Mouse (Mus musculus) layer of hippocampus, adult 8-10 months (tissue): ENCODE measurements at regions not wholly inside any gene's neighbourhood (a gene's known extent, or its start where the extent isn't known, plus 50 kb on each side); places are given as distances from the start of the nearest gene placed in this dataset.

Source experiments
- DNase-seq, 2 experiments: peaks; one replicate each; pipeline ENCODE4 v3.0.0; 2022; ENCODE audit warnings: low spot score in 2 of 2

GRCm38 (mm10) chr3:56810548-56811071 is 491.2 kb downstream of the Tm4sf1 start:
- DNase-seq: peak; percentile 23 to 39

DNA sequence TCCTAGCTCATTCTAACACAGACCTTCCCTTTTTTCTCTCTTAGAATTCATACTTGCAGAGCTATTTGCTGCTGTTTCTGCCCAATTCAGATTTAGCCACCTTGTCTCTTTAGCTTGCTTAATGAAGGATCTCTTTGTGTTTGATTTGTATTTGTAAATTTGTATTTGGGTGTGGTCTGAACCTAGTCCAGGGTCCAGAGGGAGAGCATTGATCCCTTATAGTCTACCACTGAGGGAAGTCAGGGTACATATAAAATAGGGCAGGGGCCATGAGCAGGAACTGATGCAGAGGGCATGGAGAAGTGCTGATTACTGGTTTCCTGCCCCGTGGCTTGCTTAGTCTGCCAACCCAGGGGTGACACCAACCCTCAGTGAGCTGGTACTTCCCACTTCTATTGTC is 508.7 kb downstream of the Tm4sf1 start:
- no peak for DNase-seq

DNA sequence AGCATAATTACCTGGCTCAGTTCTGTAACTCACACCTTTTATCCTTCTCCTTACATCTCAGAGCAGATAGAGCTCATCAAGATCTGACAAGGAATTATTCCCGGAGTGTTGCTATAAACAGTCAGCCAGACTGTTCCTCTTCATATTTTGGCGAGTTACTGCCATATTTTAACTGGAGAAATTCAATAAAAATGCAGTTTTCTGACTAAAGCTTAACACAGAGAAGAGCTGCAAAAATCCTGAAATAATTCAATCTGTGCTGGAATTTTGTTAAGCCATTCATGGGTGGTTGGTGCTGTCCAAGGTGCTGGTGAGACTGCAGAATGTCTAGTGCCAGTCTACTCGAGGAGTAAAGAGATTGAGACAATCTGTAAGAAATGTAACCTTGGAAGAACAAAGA is 512.6 kb downstream of the Tm4sf1 start:
- no peak for DNase-seq

DNA sequence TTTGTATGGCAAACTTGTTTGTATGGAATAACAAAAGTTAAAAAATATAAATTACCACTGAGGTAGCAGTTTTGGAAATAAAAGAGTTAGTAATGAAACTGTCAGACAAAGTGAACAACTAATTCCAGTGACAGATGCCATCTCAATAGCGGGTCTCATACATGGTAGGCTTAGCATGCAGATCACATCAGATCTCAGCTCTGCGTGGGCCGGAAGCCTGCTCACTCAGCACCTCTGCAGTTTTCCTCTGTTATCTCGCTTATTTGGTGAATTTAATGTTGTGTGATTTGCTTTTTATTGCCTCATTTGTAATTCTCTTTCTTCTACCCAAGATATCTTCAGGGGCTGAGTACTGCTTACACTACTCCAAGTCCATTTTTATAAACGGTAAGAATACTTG is 527.9 kb downstream of the Tm4sf1 start:
- peak; percentile 22 to 27 for DNase-seq

DNA sequence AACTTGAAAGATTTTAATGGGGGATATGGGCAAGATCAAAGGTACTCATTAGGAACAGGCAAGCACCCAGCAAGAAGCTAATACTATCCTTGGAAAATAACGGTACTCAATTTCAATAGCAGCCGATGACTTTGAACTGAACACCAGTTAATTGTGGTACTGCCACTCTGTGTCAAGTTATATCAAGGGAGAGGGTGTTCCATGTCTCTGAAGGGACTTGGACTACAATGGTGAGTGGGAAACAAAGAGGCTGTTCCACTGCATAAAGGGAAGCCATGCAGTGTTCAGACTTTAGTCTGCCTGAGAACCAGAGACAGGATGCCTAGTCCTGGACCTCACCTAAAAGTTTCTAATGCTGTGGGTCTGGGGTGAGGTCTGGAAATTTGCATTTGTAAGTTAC is 531.6 kb downstream of the Tm4sf1 start:
- no peak for DNase-seq

DNA sequence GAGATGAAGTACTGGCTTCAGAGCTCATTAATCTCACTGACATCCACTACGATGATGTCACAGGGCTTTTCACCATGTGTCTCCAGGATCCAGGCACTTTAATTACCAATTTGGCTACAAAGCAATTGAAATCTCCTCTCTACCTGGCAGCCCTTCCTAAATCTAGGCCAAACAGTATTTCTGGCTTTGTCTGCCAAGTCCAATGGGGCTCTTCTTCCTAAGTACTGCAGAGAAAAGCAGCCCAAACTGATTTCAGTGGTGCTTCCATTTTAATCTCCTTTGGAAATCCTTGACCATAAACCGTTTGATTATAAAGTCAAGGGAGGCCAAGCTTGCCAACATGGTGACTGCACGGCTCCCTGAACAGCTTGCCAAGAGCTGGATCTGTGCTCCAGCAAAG is 534.7 kb downstream of the Tm4sf1 start:
- DNase-seq: no peak

DNA sequence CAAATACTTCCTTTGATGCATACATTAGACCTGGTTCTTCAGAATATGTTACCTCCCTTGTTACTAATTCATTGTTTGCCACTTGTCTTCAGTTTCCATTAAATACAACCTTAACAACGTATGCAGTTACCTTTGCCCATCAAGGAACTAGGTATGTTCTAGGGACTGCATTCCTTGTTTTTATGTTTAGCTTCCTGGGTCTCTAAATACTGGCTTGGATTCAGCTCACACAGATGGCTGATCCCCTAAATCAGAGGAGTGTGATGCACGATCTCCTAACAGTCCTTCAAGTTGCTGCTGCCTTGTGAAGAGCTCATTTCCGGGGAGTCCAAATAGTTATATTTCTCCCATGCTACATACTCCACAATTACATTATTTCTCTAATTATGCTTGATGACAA is 537.5 kb downstream of the Tm4sf1 start:
- DNase-seq: no peak

GRCm38 (mm10) chr3:56763896-56764295 is 537.9 kb downstream of the Tm4sf1 start:
- DNase-seq: no peak

GRCm38 (mm10) chr3:56753654-56754053 is 548.1 kb downstream of the Tm4sf1 start:
- DNase-seq: no peak

DNA sequence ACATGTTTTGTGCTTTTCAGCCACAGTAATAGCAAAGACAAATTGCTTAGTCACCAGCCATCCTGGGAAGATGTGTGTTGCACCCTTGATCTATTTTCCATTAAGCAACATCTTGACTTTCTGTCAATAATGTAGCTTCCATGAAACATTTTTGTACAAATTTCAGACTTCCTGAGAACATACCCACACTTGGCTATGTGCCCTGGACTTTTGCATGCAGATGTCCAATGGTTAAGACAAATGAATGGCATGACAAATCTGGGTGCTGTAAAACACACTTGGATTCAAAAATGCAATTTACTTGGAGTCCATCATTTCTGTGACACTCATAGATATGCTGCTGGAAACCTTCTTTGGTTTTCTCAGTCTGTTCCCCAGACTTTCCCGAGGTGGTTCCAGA is 549.9 kb downstream of the Tm4sf1 start:
- DNase-seq: peak in 1 of 2 experiments; percentile 32

DNA sequence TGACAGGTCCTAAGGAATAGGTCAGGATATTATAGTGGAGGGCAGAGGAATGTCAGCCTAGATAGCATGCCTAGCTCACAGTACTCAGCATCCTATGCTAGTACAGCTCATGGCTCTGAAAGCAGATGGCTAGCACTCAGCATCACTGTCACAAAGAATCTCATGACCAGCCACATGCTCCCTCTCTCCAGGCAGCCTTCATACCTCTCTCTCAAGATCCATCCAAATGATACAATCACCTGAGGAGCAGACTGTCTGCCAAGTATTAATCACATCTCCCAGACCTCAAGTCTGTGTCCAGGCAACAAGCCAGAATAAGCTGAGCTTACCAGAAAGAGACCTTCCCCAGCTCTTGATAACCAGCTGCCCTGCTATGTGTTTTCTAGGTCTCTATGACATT is 557.4 kb upstream of the Nbea start:
- DNase-seq: no peak

DNA sequence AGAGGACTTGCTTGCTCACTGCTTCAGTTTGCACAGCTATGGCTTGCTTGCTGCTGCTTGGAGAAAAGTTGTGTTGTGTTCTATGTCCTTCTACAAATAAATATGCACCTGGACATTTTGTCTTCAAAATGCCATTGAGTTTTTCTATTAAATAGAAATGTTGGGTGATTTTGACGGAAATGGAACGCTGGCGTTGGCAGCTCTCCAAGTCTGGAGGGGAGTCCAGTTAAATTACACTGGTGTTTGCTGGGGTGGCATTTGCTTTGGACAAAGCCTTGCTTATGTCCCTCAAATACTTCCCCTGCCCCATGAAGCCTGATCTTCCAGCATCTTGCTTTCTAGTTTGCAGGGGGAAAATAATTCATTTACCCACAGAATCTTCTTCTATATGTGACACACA is 556.0 kb upstream of the Nbea start:
- DNase-seq: no peak

GRCm38 (mm10) chr3:56730849-56731248 is 547.3 kb upstream of the Nbea start:
- no peak for DNase-seq

GRCm38 (mm10) chr3:56724991-56725390 is 541.5 kb upstream of the Nbea start:
- no peak for DNase-seq

GRCm38 (mm10) chr3:56708260-56708659 is 524.8 kb upstream of the Nbea start:
- DNase-seq: no peak

GRCm38 (mm10) chr3:56707312-56707711 is 523.8 kb upstream of the Nbea start:
- no peak for DNase-seq

GRCm38 (mm10) chr3:56706038-56706437 is 522.5 kb upstream of the Nbea start:
- DNase-seq: no peak

GRCm38 (mm10) chr3:56698941-56699340 is 515.4 kb upstream of the Nbea start:
- DNase-seq: no peak

GRCm38 (mm10) chr3:56698248-56698647 is 514.7 kb upstream of the Nbea start:
- peak; percentile 26 to 38 for DNase-seq

DNA sequence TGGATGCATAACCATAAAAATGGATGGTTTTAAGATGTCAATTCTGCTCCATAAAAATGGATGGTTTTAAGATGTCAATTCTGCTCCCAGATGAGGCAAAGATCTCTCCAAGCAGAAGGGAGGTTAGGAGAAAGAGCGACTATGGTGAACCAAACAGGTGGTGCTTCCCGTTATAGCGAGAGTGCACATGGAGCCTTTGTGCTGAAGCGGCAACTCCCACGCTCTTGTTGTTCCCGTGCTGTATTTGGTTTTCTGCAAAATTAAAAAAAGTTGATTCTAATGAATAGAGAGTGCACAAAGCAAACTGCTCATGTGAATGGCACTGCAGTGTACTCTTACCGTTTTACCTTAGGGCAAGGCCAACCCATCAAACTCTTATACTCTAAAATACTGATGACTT is 497.5 kb upstream of the Nbea start:
- DNase-seq: peak; percentile 28

- no peak for DNase-seq
Measured at GRCm38 (mm10) chr3:56668829-56669228, 485.3 kb upstream of the Nbea start.

GRCm38 (mm10) chr3:56660594-56660993 is 477.1 kb upstream of the Nbea start:
- DNase-seq: no peak

DNA sequence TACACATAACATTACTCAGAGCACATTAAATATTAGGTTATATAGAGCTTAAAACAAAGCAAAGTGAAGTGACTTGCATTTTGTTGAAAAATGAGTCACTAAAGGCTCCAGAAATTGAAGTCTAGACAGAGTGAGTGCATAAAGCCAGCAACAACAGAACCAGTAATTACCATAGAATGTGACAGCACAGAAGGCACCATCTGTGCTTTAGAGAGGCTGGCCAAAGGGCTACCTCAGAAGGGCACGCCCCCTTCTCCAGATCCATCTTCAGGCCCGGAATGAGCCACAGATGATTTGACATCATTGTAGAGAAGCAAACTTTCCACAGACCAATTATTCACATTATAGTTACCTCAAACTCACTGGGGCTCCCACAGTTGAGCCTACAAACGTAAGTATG is 463.8 kb upstream of the Nbea start:
- DNase-seq: peak in 1 of 2 experiments; percentile 11
